Mouse (Mus musculus) liver, embryonic 12.5 days (tissue): ENCODE data around the gene Phldb3. TPM values are rescaled to one million over a fixed set of nuclear protein-coding genes. Genes with fewer than 3 reads are reported as not detected.

ENCODE experiments used
- ATAC-seq: fragments of 200-750 bp; cut with Nextera tagmentation; 2 replicates; pipeline ENCODE4 v1.8.0; 2017; ENCODE audit warnings: moderate number of reproducible peaks, mild to moderate bottlenecking, moderate library complexity
- H3K27ac ChIP-seq: fragments of 300-500 bp; sonication (generic); 2 replicates; pipeline ENCODE4 v1.5.1; 2016; ENCODE audit warnings: mild to moderate bottlenecking
- H3K27me3 ChIP-seq: fragments of 300-500 bp; sonication (generic); replicated peaks from 2 replicates; pipeline ENCODE4 v1.6.1; 2016; ENCODE audit warnings: mild to moderate bottlenecking, moderate library complexity
- H3K36me3 ChIP-seq: fragments of 300-500 bp; sonication (generic); 2 replicates; pipeline ENCODE4 v1.6.1; 2016; ENCODE audit warnings: mild to moderate bottlenecking, moderate library complexity
- H3K4me1 ChIP-seq: fragments of 300-500 bp; sonication (generic); 2 replicates; pipeline ENCODE4 v1.6.1; 2016
- H3K4me2 ChIP-seq: fragments of 300-500 bp; sonication (generic); 2 replicates; pipeline ENCODE4 v1.6.1; 2016; ENCODE audit warnings: mild to moderate bottlenecking, moderate library complexity
- H3K4me3 ChIP-seq: fragments of 300-500 bp; sonication (generic); 2 replicates; pipeline ENCODE4 v1.5.1; 2016; ENCODE audit warnings: mild to moderate bottlenecking, moderate library complexity
- H3K9ac ChIP-seq: fragments of 300-500 bp; sonication (generic); 2 replicates; pipeline ENCODE4 v1.6.1; 2016; ENCODE audit warnings: mild to moderate bottlenecking, moderate library complexity
- H3K9me3 ChIP-seq: fragments of 300-500 bp; sonication (generic); replicated peaks from 2 replicates; pipeline ENCODE4 v1.6.1; 2016; ENCODE audit warnings: mild to moderate bottlenecking, moderate library complexity
- WGBS: fragments of 180-500 bp; shearing (Covaris S2); methylation state at CpG from one replicate; pipeline ENCODE4 v1.1.7; 2016; ENCODE audit not compliant: insufficient replicate concordance; 5-methylcytosine and 5-hydroxymethylcytosine counted together
- polyA plus RNA-seq: library from polyadenylated mRNA; unstranded; fragments of >200 nt; fragmentation: Nextera tagmentation; extraction: Ambion mirVana; gene quantifications from 2 replicates; pipeline ENCODE4 v1.2.1, GENCODE M21; 2016

The Phldb3 gene
- polyA plus RNA-seq, 1 experiment from 2014 or later: 0.08 TPM

- no peak overlapping the region for H3K4me2 ChIP-seq
- 46% methylated on average over 4 of the region's 4 CpGs for WGBS
- H3K4me3 ChIP-seq: no peak overlapping the region
- H3K9ac ChIP-seq: no peak overlapping the region
- no peaks in the 10 kb centered on the region for H3K36me3 ChIP-seq
- ATAC-seq: no peak
- H3K27ac ChIP-seq: no peak overlapping the region
- peaks cover 28% of the 10 kb centered on the region for H3K4me1 ChIP-seq
- H3K27me3 ChIP-seq: peaks cover 19% of the 10 kb centered on the region
- H3K9me3 ChIP-seq: no peaks in the 10 kb centered on the region
Measured at GRCm38 (mm10) chr7:24598121-24598520, 12.4 kb upstream of the Phldb3 start.

DNA sequence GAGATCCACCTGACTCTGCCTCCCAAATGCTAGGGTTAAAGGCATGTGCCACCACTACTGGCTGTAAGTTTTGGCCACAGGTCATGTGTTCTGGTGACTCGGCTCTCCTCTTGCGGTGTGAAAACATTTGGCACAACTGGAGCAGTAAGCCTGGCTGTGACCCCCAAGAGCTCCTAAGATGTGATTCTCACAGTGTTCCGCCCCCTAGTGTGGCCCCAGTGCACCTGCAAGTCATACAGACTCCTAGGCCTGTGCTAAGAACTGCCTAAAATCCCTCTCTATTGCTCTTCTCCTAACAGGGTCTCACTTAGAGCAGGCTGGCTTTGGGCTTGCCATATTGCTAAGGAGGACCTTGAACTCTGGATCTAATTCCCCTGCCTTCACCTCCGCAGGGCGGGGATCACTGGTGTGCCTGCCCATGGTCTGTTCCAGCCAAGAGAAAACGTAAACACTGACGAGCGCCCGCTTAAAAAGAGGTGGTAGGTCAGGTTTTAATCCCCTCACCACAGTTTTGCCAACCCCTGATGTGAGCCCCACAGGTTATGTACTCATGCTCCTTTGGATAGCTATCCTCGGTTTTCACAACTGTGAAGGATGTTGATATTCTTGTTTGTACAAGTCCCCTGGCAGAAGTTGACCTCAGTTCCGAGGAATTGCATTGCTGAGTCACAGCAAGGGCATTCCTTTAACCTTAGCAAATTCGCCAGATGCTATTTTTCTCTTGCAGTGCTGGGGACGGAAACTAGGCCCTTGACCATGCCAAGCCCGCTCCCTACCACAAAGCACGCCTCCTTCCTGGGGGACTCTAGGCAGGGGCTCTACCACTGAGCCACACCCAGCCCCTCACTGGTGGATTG lies 11.1 kb upstream of the Phldb3 start:
- H3K27ac ChIP-seq: no peak overlapping the region
- no peaks in the 10 kb centered on the region for H3K36me3 ChIP-seq
- peaks cover 15% of the 10 kb centered on the region for H3K4me1 ChIP-seq
- 71% methylated on average over 15 of the region's 15 CpGs for WGBS
- H3K9me3 ChIP-seq: no peaks in the 10 kb centered on the region
- no peak overlapping the region for H3K4me3 ChIP-seq
- no peak for ATAC-seq
- H3K9ac ChIP-seq: no peak overlapping the region
- H3K4me2 ChIP-seq: no peak overlapping the region
- peaks cover 15% of the 10 kb centered on the region for H3K27me3 ChIP-seq

DNA sequence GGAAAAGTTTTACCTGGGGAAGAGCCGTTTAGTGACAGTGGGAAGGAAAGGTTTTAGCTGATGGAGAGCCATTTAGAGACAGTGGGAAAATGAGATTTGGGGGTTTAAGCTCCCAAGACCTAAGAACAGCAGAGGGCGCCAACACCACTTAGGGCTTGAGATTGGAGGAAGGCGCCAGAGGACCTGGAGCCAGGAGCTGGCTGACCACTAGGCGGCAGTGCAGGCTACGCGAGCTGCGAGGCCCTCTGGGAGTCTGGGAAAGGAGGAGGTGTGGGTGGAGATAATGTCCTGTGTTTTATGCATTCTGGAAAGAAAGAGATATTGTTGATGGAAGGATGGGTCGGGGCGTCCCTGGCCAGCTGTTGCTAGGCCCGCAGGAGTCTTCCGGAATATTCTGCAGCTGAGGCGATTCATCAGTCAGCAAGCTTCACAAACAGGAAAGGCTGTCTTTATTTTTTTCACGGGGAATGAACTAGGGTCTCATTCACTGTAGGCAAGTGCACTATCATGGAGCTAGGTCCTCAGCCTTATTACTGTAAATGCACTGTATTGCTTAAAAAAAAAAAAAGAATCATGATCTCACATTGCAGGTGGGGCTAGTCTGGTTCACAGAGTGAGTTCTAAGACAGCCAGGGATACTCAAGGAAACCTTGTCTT lies 9.5 kb upstream of the Phldb3 start:
- peaks cover 6% of the 10 kb centered on the region; the same call in 1 of the 2 replicates for H3K4me1 ChIP-seq
- no peak overlapping the region for H3K27ac ChIP-seq
- no peaks in the 10 kb centered on the region for H3K36me3 ChIP-seq
- H3K4me3 ChIP-seq: no peak overlapping the region
- 3% methylated on average over 13 of the region's 13 CpGs for WGBS
- no peak overlapping the region for H3K9ac ChIP-seq
- H3K27me3 ChIP-seq: no peaks in the 10 kb centered on the region
- no peaks in the 10 kb centered on the region for H3K9me3 ChIP-seq
- peak overlapping the region; percentile 42 for H3K4me2 ChIP-seq
- ATAC-seq: peak; percentile 79

DNA sequence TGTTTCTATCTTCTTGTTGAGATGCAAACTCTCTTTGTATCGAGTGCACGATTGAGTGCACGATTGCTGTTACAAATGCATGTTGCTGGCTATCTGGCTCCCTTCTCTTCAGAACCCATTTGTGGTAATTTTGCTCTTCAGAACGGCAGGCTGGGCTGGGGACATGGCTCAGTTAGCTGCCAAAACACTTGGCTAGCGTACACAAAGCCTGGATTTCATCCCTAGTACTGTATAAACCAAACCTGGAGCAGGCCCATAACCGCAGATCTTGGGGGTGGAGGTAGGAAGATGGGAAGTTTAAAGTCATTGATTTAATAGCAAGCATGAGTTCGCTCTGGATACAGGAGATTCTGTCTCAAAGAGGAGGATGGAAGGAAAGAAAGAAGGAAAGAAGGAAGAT lies 5.0 kb upstream of the Phldb3 start:
- no peaks in the 10 kb centered on the region for H3K36me3 ChIP-seq
- H3K4me3 ChIP-seq: no peak overlapping the region
- no peaks in the 10 kb centered on the region for H3K9me3 ChIP-seq
- H3K4me2 ChIP-seq: no peak overlapping the region
- ATAC-seq: no peak
- no peak overlapping the region for H3K27ac ChIP-seq
- peaks cover 14% of the 10 kb centered on the region for H3K27me3 ChIP-seq
- 78% methylated on average over 7 of the region's 7 CpGs for WGBS
- peaks cover 20% of the 10 kb centered on the region for H3K4me1 ChIP-seq
- no peak overlapping the region for H3K9ac ChIP-seq

GRCm38 (mm10) chr7:24606046-24606445 lies 4.5 kb upstream of the Phldb3 start:
- no peak overlapping the region for H3K9ac ChIP-seq
- no peak for ATAC-seq
- H3K27ac ChIP-seq: no peak overlapping the region
- no peaks in the 10 kb centered on the region for H3K9me3 ChIP-seq
- peaks cover 15% of the 10 kb centered on the region for H3K27me3 ChIP-seq
- H3K36me3 ChIP-seq: no peaks in the 10 kb centered on the region
- H3K4me2 ChIP-seq: no peak overlapping the region
- no peak overlapping the region for H3K4me3 ChIP-seq
- peaks cover 24% of the 10 kb centered on the region for H3K4me1 ChIP-seq
- WGBS: 70% methylated on average over 7 of the region's 7 CpGs

DNA sequence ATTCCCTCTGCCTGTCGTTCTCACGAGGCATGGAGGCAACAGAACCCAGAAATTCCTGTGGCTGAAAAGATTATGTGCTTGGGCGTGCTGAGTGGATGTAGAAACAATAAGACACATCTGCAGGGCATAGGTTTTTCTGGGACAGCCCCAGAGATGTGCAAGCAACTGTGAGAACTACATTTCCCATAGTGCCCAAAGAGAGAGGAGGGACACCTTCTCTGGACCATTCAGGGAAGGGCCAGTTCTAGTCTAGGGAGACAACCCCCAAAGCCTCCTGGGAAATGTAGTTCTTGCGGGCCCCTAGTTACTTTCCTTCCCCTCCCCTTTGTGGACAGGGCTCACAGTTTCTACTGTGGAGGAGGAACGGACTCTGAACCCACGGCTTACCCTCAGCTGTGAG lies 2.5 kb upstream of the Phldb3 start:
- Histone ChIP-seq H3K9me3 (no peaks in the 10 kb centered on the region), H3K27ac (no peak overlapping the region), H3K4me3 (no peak overlapping the region), H3K27me3 (peaks cover 32% of the 10 kb centered on the region), H3K4me2 (0 out of 2 replicates have a peak overlapping the region, but pooled peaks have one; percentile 1), H3K36me3 (no peaks in the 10 kb centered on the region), H3K4me1 (peaks cover 36% of the 10 kb centered on the region), H3K9ac (no peak overlapping the region)
- ATAC-seq: peak; percentile 60
- WGBS: 35% methylated on average over 6 of the region's 6 CpGs

- H3K27me3 ChIP-seq: peaks cover 37% of the 10 kb centered on the region
- no peak overlapping the region for H3K27ac ChIP-seq
- 0 out of 2 replicates have a peak overlapping the region, but pooled peaks have one; percentile 1 for H3K4me2 ChIP-seq
- H3K4me3 ChIP-seq: no peak overlapping the region
- peaks cover 36% of the 10 kb centered on the region for H3K4me1 ChIP-seq
- no peak overlapping the region for H3K9ac ChIP-seq
- H3K36me3 ChIP-seq: no peaks in the 10 kb centered on the region
- no peak for ATAC-seq
- 42% methylated on average over 8 of the region's 8 CpGs for WGBS
- no peaks in the 10 kb centered on the region for H3K9me3 ChIP-seq
Measured at GRCm38 (mm10) chr7:24608561-24608960, 2.0 kb upstream of the Phldb3 start.

GRCm38 (mm10) chr7:24610879-24611494 lies 424 bp downstream of the Phldb3 start:
- H3K4me1 ChIP-seq: peaks cover 36% of the 10 kb centered on the region
- peak overlapping the region; percentile 63 for H3K4me3 ChIP-seq
- no peaks in the 10 kb centered on the region for H3K9me3 ChIP-seq
- H3K27me3 ChIP-seq: peaks cover 38% of the 10 kb centered on the region
- H3K27ac ChIP-seq: peak overlapping the region; percentile 43; the same call in 1 of the 2 replicates
- no peaks in the 10 kb centered on the region for H3K36me3 ChIP-seq
- H3K9ac ChIP-seq: peak overlapping the region; percentile 70
- H3K4me2 ChIP-seq: peak overlapping the region; percentile 92
- ATAC-seq: peak; percentile 83
- WGBS: under 1% methylated on average over 36 of the region's 36 CpGs

DNA sequence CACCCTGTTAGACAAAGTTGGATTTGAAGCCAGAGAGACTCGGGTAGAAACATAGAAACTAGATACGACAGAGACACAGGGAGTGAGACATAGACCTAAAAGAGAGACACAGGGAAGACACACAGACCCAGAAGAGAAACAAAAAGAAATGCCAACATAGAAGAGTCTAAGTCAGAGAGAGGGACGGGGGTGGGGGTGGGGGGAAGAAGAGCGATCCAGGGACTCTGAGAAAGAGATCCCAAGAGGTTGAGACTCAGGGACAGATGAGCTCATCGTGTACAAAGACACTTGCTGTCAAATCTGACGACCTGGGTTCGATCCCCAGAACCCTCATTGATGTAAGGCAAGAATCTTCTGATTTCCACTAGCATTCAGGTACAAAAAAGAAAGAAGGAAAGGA lies 1.1 kb downstream of the Phldb3 start:
- Histone ChIP-seq H3K36me3 (no peaks in the 10 kb centered on the region), H3K4me1 (peaks cover 43% of the 10 kb centered on the region), H3K27me3 (peaks cover 38% of the 10 kb centered on the region), H3K27ac (no peak overlapping the region), H3K4me3 (peak overlapping the region; percentile 63), H3K9ac (peak overlapping the region; percentile 70), H3K4me2 (peak overlapping the region; percentile 92), H3K9me3 (no peaks in the 10 kb centered on the region)
- 6% methylated on average over 7 of the region's 7 CpGs for WGBS
- ATAC-seq: no peak

DNA sequence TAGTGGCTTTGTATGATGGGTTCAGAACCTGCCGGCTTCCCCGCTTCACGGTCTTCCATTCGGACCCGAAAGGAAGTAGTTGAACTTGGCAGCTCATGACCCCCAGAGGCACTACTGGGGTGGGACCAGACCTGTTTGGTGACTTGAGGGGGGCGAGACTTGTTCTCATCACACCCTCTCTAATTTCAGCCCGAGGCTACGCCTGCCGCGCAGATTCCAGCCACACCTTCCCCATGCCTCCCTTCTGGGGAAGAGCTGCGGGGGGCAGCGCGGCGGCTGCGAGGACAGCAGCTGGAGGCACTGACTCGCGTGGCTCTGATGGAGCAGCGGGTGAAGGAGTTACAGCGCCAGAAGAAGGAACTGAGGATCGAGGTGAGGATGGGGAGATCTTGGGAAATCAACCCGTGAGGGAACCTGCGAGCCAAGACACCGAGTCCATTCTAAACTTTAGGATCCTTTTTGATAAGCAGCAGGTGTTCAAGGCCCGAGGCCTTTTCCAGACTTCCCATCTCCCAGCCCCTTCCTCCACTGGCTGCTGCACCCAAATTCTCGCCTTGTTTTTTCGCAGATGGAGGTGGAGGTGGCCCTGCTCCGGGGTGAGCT lies 1.8 kb downstream of the Phldb3 start:
- Histone ChIP-seq H3K27me3 (peaks cover 38% of the 10 kb centered on the region), H3K4me3 (peak overlapping the region; percentile 36)
- WGBS: 7% methylated on average over 27 of the region's 27 CpGs

DNA sequence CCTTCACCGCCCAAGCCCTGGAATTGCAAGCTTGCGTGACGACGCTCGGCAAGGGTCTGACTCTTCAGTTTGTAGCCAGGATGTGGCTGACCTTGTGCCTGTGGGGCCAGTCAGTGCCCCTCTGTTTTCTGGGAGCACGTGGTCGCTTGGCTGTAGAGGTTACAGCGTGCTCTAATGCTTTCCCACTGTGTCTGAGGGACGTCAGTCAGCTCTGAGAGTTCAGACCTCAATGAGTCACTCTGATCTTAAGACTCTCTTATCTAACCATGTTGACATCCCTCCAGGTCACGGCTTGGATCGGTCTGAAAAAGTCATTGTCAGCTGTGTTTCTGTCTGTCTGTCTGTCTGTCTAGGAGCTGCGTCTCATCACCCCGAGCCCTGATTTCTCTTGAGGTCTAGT lies 4.3 kb downstream of the Phldb3 start:
- Histone ChIP-seq H3K9ac (no peak overlapping the region), H3K4me3 (no peak overlapping the region), H3K27me3 (peaks cover 31% of the 10 kb centered on the region), H3K9me3 (no peaks in the 10 kb centered on the region; the same call in 1 of the 2 replicates), H3K27ac (no peak overlapping the region), H3K4me2 (no peak overlapping the region), H3K36me3 (peaks cover 5% of the 10 kb centered on the region), H3K4me1 (peaks cover 47% of the 10 kb centered on the region)
- ATAC-seq: no peak
- 48% methylated on average over 13 of the region's 13 CpGs for WGBS

More for the DNA sequence above, 1.8 kb downstream of the Phldb3 start:
- Histone ChIP-seq H3K9ac (no peak overlapping the region; the same call in 1 of the 2 replicates), H3K4me2 (peak overlapping the region; percentile 92), H3K4me1 (peaks cover 48% of the 10 kb centered on the region), H3K9me3 (no peaks in the 10 kb centered on the region), H3K36me3 (no peaks in the 10 kb centered on the region), H3K27ac (no peak overlapping the region)
- ATAC-seq: no peak
